Mouse (Mus musculus) E14TG2a.4 (cell line): ENCODE data around the gene Garnl3.

Source experiments
- H3K27me3 ChIP-seq: 2 replicates; pipeline ENCODE4 v1.6.1; 2014; ENCODE audit warnings: low read length, control low read depth; ENCODE audit not compliant: insufficient read depth
- H3K36me3 ChIP-seq: 2 replicates; pipeline ENCODE4 v1.6.1; 2014; ENCODE audit warnings: low read length, control low read depth; ENCODE audit not compliant: insufficient read depth
- H3K4me1 ChIP-seq: replicated peaks from 2 replicates; pipeline ENCODE4 v1.6.1; 2014; ENCODE audit warnings: low read depth, low read length, control low read depth
- H3K4me3 ChIP-seq: replicated peaks from 2 replicates; pipeline ENCODE4 v1.5.1; 2014; ENCODE audit warnings: mild to moderate bottlenecking, low read length
- H3K9me3 ChIP-seq: 2 replicates; pipeline ENCODE4 v1.6.1; 2014; ENCODE audit warnings: low read length, control low read depth
- CTCF ChIP-seq: conservative IDR thresholded peaks from 2 replicates; pipeline ENCODE4 v1.5.1; 2014; ENCODE audit warnings: low read length
- NANOG ChIP-seq: IDR thresholded peaks from 2 replicates; pipeline ENCODE4 v1.6.1; 2014; ENCODE audit warnings: borderline replicate concordance, low read length, mixed read lengths
- POU5F1 ChIP-seq: IDR thresholded peaks from 2 replicates; pipeline ENCODE4 v1.6.1; 2014; ENCODE audit warnings: low read length, borderline replicate concordance

Garnl3 gene

GRCm38 (mm10) chr2:33089356-33090032, 42.0 kb downstream of the Garnl3 start:
- Histone ChIP-seq H3K27me3 (no peaks in the 10 kb centered on the region), H3K9me3 (no peaks in the 10 kb centered on the region), H3K4me1 (no peaks in the 10 kb centered on the region), H3K4me3 (no peak overlapping the region), H3K36me3 (0 out of 2 replicates have a peak, but pooled peaks cover 2% of the 10 kb centered on the region)
- TF ChIP-seq POU5F1 = no peak
- TF ChIP-seq NANOG = no peak
- no peak for TF ChIP-seq CTCF

- TF ChIP-seq CTCF (no peak), NANOG (no peak), POU5F1 (no peak)
- Histone ChIP-seq H3K27me3 (no peaks in the 10 kb centered on the region), H3K36me3 (0 out of 2 replicates have a peak, but pooled peaks cover 8% of the 10 kb centered on the region), H3K4me1 (0 out of 2 replicates have a peak, but pooled peaks cover 5% of the 10 kb centered on the region), H3K9me3 (no peaks in the 10 kb centered on the region), H3K4me3 (no peak overlapping the region)
Measured at GRCm38 (mm10) chr2:33086671-33087363, 44.6 kb downstream of the Garnl3 start.

- H3K27me3 ChIP-seq = no peaks in the 10 kb centered on the region
- TF ChIP-seq POU5F1 (no peak), CTCF (no peak), NANOG (no peak)
- H3K9me3 ChIP-seq = no peaks in the 10 kb centered on the region
- 0 out of 2 replicates have a peak, but pooled peaks cover 5% of the 10 kb centered on the region for H3K4me1 ChIP-seq
- 0 out of 2 replicates have a peak, but pooled peaks cover 8% of the 10 kb centered on the region for H3K36me3 ChIP-seq
- H3K4me3 ChIP-seq = no peak overlapping the region
Measured at GRCm38 (mm10) chr2:33086016-33086596, 45.3 kb downstream of the Garnl3 start.

GRCm38 (mm10) chr2:33084221-33084620, 47.2 kb downstream of the Garnl3 start:
- TF ChIP-seq NANOG (no peak), CTCF (no peak), POU5F1 (no peak)
- 0 out of 2 replicates have a peak, but pooled peaks cover 8% of the 10 kb centered on the region for H3K36me3 ChIP-seq
- H3K9me3 ChIP-seq = no peaks in the 10 kb centered on the region
- peaks cover 8% of the 10 kb centered on the region; the same call in 1 of the 2 replicates for H3K4me1 ChIP-seq
- H3K27me3 ChIP-seq = no peaks in the 10 kb centered on the region
- H3K4me3 ChIP-seq = no peak overlapping the region

GRCm38 (mm10) chr2:33080166-33080565, 51.3 kb downstream of the Garnl3 start:
- Histone ChIP-seq H3K36me3 (0 out of 2 replicates have a peak, but pooled peaks cover 8% of the 10 kb centered on the region), H3K4me3 (no peak overlapping the region), H3K4me1 (peaks cover 28% of the 10 kb centered on the region), H3K27me3 (no peaks in the 10 kb centered on the region), H3K9me3 (no peaks in the 10 kb centered on the region)
- TF ChIP-seq CTCF = no peak
- TF ChIP-seq POU5F1 = no peak
- TF ChIP-seq NANOG = no peak

- H3K36me3 ChIP-seq = peaks cover 4% of the 10 kb centered on the region; the same call in 1 of the 2 replicates
- no peaks in the 10 kb centered on the region for H3K9me3 ChIP-seq
- no peak for TF ChIP-seq POU5F1
- TF ChIP-seq CTCF = peak; percentile 69
- no peaks in the 10 kb centered on the region for H3K27me3 ChIP-seq
- peaks cover 43% of the 10 kb centered on the region for H3K4me1 ChIP-seq
- no peak overlapping the region for H3K4me3 ChIP-seq
Measured at GRCm38 (mm10) chr2:33077252-33077651, 54.2 kb downstream of the Garnl3 start.

- H3K4me1 ChIP-seq = peaks cover 40% of the 10 kb centered on the region
- no peaks in the 10 kb centered on the region for H3K9me3 ChIP-seq
- peaks cover 17% of the 10 kb centered on the region; the same call in 1 of the 2 replicates for H3K36me3 ChIP-seq
- no peak overlapping the region for H3K4me3 ChIP-seq
- no peaks in the 10 kb centered on the region for H3K27me3 ChIP-seq
- no peak for TF ChIP-seq NANOG
- TF ChIP-seq CTCF = no peak
- TF ChIP-seq POU5F1 = no peak
Measured at GRCm38 (mm10) chr2:33074931-33075330, 56.5 kb downstream of the Garnl3 start.

- Histone ChIP-seq H3K27me3 (no peaks in the 10 kb centered on the region), H3K4me3 (no peak overlapping the region), H3K9me3 (no peaks in the 10 kb centered on the region), H3K4me1 (peaks cover 37% of the 10 kb centered on the region), H3K36me3 (peaks cover 17% of the 10 kb centered on the region; the same call in 1 of the 2 replicates)
- no peak for TF ChIP-seq CTCF
- no peak for TF ChIP-seq POU5F1
- TF ChIP-seq NANOG = no peak
Measured at GRCm38 (mm10) chr2:33074188-33074587, 57.3 kb downstream of the Garnl3 start.
